Mouse (Mus musculus): ENCODE measurements around the gene Slc12a3. TPM values are rescaled to one million over a fixed set of nuclear protein-coding genes. Genes with fewer than 3 reads are reported as not detected.

Slc12a3 gene
- total RNA-seq, 2 experiments from 2014 or later: 0.36 to 0.51 TPM

DNA sequence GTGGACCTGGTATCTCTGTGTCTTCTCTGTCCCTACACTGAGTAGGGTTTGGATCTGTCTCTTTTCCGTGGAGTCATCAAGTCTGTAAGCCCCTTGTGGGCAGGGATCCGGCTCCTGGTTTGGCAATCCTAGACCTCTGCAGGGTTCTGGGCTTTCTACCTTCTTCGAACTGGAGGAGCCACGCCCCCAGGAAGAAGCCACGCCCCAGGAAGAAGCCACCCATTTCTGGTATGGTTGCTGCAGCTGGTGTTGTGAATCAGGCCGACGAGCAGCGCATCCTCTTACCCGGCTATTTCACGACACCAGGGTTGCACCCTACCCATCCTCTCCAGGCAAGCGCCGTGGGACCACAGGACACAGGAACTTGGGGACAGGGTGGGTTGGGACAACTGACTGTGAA, 4.9 kb upstream of the Slc12a3 start:
- intact Hi-C loops (cut with DNase I): no loop called here
- DNase-seq (ENCODE audit: low spot score in 2 of 2): no peak

DNA sequence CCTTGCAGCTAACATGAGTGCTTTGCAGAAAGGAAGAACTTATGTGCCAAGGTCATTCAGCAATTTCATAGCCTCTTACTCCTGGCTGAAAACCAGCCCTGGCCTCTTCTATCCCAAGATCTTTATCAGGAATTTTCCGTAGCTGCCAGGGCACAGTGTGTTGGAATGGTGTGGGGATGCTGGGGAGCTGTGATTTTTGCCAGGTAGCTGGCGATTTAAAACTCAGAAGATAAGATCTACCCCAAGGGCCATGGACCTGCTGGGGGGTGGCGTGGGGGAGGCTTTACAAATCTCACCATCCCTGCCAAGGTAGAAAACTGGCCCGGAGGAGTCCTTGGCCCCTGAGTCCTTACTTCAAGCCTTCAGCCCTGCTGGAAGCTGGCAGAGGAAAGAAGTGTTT, 3.0 kb upstream of the Slc12a3 start:
- no peak for DNase-seq (ENCODE audit: low spot score in 2 of 2)
- intact Hi-C loops (cut with DNase I): no loop called here

DNA sequence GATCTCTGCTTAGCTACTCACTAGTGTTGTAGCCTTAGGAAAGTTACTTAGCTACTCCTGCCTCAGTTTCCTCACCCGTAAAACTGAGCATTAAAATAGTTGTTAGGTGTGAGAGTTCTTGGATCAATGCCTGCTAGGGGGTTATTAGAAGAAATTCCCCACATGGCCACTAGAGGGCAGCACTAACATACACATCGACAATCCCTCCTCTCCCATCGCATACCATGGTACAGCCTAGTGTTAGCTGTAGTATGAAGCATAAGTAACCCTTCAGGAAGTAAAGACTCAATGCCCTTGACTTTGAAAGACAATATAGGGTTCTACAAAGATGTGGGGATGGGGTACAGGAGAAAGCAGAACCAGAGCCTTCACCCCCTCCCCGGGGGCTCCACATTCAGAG, 1.7 kb downstream of the Slc12a3 start:
- peak; percentile 69 to 77 for DNase-seq (ENCODE audit: low spot score in 2 of 2)
- intact Hi-C loops (cut with DNase I): loop anchor here (5.0 to 10.0 kb wide), 3 partner anchors 157 to 374 kb away; no protein-coding TSS in a partner anchor

DNA sequence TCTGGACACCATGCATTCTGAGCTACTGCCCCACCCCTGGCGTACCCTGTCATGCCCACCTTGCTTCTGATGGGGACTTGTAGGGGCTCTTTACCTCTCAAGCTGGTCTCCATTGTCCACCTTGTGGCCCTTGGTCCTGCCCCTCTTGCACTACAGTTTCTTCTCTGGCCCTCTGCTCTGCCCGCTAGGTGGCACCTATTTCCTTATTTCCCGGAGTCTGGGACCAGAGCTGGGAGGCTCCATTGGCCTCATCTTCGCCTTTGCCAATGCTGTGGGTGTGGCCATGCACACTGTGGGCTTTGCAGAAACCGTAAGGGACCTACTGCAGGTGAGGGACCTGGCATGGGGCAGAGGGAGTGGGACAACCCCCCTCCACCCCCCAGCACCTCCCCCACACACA, 4.3 kb downstream of the Slc12a3 start:
- DNase-seq (ENCODE audit: low spot score in 2 of 2): no peak
- intact Hi-C loops (cut with DNase I): loop anchor here (5.0 to 10.0 kb wide), 3 partner anchors 154 to 371 kb away; no protein-coding TSS in a partner anchor

DNA sequence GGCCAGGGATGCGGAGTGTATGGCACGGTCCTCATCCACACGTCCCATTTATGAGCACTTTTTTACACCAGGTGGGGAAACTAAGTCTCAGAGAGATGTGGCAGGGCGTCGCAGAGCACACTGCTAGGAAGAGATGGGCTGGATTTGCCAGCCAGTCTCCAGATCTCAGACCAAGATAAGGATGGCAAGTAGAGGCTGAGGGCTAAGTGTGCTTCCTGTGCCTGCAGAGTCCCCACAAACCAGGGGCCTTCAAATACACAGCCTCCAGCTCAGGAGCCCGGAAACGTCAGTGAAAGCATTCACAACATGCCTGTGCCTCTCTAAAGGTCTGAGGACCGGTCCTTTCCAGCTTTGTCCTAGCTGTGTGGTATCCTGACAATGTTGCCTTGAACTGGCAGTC, 8.6 kb downstream of the Slc12a3 start:
- intact Hi-C loops (cut with DNase I): loop anchor here (10.0 kb wide), 2 partner anchors 247 to 367 kb away; no protein-coding TSS in a partner anchor
- DNase-seq (ENCODE audit: low spot score in 2 of 2): no peak

DNA sequence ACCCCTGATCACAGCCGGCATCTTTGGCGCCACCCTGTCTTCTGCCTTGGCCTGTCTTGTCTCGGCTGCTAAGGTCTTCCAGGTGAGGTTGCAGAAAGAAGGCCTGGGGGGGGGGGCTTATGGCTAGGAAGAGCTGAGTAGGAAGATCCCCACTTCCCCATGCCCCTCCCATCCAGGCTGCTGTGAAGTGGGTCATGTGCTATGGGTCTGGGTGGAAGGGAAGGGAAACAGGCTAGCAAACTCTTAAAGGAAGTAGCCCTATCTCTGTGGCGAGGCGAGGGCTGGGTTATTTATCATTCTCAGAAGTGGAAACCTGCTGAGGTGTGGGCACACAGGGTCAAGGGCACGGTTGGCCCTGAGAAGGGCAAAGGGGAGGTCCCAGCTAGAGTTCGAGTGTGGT, 11.8 kb downstream of the Slc12a3 start:
- intact Hi-C loops (cut with DNase I): loop anchor here (5.0 kb wide), 1 partner anchor 47 kb away; the partner anchor contains the start of gene Herpud1
- no peak for DNase-seq (ENCODE audit: low spot score in 2 of 2)

DNA sequence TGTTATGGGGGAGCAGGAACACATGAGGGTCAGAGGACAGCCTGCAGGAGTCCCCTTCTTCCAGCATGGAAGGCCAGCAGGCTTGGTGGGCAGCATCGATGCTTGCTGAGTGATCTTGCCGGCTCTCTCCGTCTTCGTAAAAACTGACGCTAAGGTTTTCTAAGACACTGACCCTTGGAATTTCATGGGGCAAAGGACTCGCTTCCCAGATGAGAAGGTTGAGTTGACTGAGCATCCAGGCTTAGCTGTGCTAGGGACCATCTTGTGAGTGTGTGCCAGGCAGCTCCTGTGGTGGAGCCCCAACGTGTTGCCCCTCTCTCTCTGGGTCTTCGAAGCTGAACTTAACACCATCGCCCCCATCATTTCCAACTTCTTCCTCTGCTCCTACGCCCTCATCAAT, 13.7 kb downstream of the Slc12a3 start:
- intact Hi-C loops (cut with DNase I): loop anchor here (2.0 to 5.0 kb wide), 2 partner anchors 45 to 54 kb away; partner anchors contain the start of gene Herpud1

DNA sequence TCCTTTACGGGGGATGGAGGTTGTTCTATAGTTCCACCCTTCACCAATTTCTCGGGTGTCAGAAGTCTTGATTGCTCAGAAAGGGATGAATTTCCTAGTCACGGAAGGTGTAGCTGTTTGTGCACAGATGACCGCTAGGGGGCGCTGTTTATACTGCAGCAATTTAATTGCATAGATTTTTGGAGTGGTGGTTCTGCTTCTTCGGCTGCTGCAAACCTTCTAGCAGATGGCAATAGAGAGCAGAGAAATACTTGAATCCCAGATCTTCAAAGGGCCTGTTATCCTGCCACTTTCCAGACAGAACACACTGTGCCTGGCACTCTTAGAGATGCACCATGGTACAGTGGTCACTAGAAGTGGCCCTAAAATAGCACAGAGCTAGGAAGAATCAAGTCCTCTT, 14.3 kb downstream of the Slc12a3 start:
- intact Hi-C loops (cut with DNase I): loop anchor here (2.0 to 5.0 kb wide), 2 partner anchors 44 to 54 kb away; partner anchors contain the start of gene Herpud1
- DNase-seq (ENCODE audit: low spot score in 2 of 2): peak; percentile 90 to 94

More for the DNA sequence above, 13.7 kb downstream of the Slc12a3 start:
- no peak for DNase-seq (ENCODE audit: low spot score in 2 of 2)

DNA sequence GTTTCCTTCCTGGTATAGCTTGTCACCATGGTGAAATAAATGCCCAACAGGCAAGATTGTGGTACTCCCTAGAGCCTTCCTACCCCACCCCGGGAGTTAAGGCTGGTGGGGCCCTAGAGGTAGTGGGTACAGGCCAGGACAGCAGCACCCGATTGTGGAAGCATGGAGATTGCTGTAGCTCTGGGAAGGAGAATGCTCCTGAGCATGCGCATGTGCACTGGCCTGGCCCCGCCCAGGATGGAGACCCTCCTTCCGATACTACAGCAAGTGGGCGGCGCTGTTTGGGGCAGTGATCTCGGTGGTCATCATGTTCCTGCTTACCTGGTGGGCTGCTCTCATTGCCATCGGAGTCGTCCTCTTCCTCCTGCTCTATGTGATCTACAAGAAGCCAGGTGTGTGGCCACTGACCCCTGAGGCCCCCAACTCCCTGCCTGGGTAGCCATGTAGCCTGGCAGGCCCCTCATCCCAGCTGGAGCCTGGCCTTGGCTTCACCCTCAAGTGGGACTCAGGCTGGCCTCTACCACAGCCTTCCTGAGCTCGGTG, 14.8 kb downstream of the Slc12a3 start:
- intact Hi-C loops (cut with DNase I): loop anchor here (2.0 to 5.0 kb wide), 2 partner anchors 43 to 53 kb away; partner anchors contain the start of gene Herpud1

DNA sequence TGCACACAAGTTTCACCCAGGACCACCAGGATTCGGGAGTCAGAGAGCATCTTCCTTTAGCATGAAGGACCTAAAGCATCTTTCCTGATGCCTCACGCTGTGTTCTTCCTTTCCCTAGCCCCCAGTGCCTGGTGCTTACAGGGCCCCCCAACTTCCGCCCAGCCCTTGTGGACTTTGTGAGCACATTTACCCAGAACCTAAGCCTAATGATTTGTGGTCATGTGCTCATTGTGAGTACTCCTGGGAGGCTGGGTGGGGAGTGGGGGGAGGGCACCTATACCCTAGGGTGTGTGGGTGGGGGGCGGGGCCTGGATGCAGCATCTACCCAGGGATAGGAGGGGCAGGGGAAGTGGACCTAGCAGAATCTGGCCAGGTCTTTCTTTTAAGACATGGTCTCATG, 16.7 kb downstream of the Slc12a3 start:
- intact Hi-C loops (cut with DNase I): no loop called here
- DNase-seq (ENCODE audit: low spot score in 2 of 2): no peak

More for the DNA sequence above, 14.8 kb downstream of the Slc12a3 start:
- DNase-seq (ENCODE audit: low spot score in 2 of 2): no peak

DNA sequence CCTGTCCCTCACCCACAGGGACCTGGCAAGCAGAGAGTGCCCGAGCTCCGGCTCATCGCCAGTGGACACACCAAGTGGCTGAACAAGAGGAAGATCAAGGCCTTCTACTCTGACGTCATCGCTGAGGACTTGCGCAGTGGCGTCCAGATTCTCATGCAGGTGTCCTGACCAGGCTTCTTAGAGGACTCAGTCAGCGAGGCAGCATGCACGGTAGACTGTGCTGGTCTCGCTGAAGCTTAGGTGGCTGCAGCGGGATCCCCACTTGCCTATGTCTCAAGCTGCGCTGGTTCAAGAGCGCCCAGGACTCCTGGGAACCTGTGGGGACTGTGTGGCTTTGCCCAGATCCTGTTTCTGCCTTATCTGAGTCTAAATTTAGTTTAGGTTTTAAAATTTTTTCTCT, 17.3 kb downstream of the Slc12a3 start:
- intact Hi-C loops (cut with DNase I): no loop called here
- DNase-seq (ENCODE audit: low spot score in 2 of 2): no peak

DNA sequence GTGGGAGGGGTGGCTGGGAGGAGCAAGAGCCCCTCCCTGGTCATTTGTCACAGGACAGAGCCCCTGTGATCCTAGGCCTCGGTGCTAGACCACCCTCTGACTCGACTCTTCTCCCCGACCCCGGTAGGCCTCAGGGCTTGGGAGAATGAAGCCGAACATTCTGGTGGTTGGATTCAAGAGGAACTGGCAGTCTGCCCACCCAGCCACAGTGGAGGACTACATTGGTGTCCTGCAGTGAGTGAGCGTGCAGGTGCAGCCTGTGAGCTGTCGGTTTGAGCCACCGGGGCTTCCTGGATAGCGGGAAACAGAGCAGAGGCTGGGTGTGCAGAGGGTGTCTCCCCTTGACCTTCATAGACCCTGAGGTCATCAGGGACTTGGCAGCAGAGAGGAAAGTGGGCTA, 19.4 kb downstream of the Slc12a3 start:
- no peak for DNase-seq (ENCODE audit: low spot score in 2 of 2)
- intact Hi-C loops (cut with DNase I): no loop called here

DNA sequence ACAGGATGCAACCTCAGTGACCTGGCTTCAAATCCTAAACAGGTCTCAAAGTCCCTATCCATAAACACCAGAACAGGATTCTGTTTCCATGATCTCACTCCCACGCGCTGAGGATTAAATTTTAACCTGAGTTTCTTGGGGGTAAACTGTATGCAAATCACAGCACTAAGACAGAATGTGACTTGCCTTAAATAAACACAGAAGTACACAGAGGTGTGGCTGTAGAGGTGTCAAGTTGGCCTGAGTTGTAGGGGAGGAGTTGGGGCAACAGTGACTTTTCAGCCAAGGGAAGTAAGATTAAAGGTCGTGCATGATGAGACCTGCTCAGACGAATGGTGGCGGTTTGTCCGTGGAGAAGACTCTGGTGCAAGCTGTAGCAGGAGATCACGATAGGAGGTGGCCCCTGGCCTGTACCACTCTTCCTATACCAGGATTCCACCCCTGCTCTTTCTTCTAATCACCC, 25.1 kb downstream of the Slc12a3 start:
- intact Hi-C loops (cut with DNase I): no loop called here
- DNase-seq (ENCODE audit: low spot score in 2 of 2): no peak

DNA sequence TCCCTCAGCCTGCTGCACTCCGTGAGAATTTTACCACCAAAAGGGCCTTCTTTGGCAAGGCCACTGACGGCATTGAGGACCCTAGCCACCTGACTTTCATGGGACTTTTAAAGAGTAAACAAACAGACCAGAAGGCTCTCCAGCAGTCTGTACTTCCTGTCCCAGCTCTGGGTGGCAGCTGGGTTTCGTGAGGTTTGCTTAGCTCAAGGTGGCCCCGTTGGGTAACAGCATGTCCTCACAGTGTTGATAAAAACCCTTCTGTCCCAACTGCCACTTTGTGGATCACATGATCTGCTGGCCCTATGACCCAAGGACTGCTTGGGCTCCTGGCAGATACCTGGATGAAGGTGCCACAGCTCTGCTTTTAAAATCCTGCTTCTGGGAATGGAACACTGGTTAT, 25.6 kb downstream of the Slc12a3 start:
- intact Hi-C loops (cut with DNase I): no loop called here
- no peak for DNase-seq (ENCODE audit: low spot score in 2 of 2)

DNA sequence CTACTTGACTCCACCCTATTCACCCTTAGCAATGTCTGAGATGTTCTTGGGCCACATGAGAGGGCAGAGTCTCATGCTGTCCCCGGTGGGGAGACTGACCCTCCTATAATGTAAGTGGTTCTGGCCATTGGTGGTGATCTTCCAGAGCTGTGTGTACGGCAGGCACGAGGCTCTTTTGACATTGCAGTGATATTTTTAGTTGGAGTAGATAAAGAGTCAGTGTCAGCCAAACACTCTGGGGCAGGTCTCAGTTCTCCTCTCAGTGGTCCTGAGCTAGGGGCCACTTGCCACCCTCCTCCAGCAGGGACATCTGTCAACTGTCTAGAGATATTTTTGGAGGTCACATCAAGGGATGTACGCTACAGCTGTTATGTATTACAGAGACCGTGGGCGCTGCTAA, 28.2 kb downstream of the Slc12a3 start:
- no peak for DNase-seq (ENCODE audit: low spot score in 2 of 2)

DNA sequence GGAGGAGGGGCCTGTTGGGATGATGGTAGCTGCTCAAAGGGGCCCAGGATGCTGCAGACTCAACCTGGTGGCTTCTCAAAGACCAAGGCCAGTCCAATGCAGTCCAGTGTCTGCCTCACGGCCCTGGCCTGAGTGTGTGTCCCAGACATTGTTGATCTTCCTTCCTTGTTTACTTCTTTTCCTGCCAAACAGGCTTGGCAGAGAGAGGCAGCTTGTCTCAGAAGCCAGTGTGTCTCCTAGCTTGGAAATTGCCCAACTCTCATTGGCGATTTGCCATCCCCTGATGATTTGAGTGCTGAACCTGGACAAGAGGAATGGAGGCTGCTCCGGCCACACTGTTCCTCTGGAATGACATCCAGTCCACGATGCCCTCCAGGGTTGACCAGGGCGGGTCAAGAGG, 29.5 kb downstream of the Slc12a3 start:
- DNase-seq (ENCODE audit: low spot score in 2 of 2): peak; percentile 74 to 76
- intact Hi-C loops (cut with DNase I): no loop called here

More for the DNA sequence above, 28.2 kb downstream of the Slc12a3 start:
- intact Hi-C loops (cut with DNase I): no loop called here

DNA sequence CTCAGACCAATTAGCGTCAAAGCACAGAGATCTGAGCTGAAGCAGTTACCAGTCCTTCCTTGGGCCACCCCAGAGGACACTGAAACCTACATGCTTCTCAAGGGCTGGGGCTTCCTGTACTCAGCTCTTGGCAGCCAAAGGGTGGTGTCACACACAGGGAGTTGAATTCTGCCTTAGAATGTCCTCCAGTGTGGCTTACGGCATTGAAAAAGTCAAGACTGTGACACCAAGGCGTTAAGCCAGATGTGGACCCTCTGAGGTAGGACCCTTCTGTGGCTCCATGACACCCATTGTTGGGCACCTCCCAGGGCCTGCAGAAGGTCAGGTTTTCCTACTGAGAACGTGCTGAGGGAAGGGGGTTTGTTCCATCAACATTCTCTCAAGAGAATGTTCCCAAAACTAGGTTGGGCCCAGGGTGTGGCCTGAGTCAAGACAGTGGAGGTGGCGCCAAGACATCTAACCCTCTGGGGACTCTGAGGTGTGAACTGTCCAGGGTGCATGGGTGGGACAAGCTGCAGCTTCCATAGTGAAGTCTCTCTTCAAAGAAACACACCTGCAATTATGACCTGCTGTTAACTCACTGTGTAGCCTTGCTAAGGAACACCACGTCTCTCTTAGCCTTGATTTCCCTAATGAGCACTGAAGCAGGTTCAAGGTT, 32.9 kb downstream of the Slc12a3 start:
- intact Hi-C loops (cut with DNase I): no loop called here
- no peak for DNase-seq (ENCODE audit: low spot score in 2 of 2)

DNA sequence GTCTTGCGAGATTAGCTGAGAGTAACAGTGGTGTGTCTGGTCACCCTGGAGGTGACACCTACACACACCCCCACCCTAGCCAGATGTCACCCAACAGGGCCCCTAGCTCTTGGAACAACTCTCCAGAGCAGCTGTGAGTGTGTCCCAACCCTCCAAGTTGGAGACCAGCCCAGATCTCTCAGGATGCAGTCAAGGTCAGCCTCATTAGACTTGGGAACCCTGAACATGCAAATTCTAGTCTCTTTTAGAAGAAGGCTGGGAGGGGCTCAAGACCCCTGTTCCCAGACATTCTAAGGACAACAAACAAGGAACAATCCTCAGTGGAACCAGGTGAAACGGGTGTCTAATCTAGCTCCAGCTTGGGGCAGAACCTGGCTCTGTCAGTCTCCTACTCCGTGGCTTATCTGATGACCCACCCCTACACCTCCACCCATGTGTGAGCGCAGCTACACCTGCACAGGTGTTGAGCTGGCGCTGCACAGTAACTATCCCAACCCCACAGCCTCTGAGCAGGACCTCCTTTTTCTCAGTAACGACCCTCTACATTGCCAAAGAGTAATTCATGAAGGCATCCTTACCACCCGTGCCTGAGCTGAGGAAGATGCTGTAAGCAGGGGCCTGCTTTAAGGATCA, 33.7 kb downstream of the Slc12a3 start:
- intact Hi-C loops (cut with DNase I): no loop called here
- DNase-seq (ENCODE audit: low spot score in 2 of 2): no peak

DNA sequence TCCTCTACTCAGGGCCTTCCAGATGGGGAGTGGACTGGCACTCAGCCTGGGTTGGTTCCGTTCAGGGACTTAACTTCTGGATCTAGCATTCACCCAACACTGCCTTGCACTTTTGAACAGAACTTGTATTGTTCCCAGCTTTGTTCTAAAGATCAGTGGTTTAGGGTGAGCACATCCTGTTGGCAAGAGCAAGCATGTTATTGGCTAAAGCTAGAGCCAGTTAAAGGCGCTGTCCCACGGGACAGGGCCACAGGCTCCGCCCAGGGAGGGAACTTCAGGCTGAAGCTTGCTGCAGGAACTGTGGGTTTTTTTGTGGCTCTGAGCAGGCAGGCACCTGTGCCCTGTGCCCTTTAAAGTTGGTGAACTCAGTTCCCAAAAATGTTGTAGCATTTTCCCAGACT, 34.3 kb downstream of the Slc12a3 start:
- DNase-seq (ENCODE audit: low spot score in 2 of 2): peak in 1 of 2 experiments; percentile 41
- intact Hi-C loops (cut with DNase I): no loop called here

DNA sequence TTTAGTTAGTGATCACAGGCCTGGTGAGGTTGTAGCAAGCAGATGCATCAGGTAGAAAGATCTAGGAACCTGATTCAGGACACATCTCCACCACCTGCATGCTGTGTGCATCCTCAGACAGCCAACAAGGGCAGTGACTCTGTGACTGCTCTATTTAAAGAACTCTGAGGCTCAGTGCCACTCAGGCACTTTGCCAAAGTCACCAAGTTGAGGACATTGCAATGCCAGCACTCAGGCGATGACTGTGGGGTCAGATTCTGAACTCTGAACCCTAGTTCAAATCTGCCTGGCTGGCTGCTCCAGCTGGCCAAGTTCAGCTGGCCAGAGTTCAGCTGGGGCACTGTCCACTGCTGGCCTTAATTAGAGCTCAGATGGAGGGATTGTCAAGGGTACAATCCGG, 34.9 kb downstream of the Slc12a3 start:
- no peak for DNase-seq (ENCODE audit: low spot score in 2 of 2)
- intact Hi-C loops (cut with DNase I): no loop called here

All from left cerebral cortex, postnatal 14 days (tissue).